Mouse (Mus musculus) myocyte (in vitro differentiated cells): ENCODE measurements around the gene Uqcc3.

Experiments used
- POLR2A ChIP-seq: IDR thresholded peaks from one replicate; pipeline ENCODE4 v1.6.1; 2011; ENCODE audit warnings: low read depth, mild to moderate bottlenecking, control low read depth, moderate library complexity; ENCODE audit not compliant: insufficient read length
- POLR2AphosphoS2 ChIP-seq: IDR thresholded peaks from one replicate; pipeline ENCODE4 v1.6.1; 2011; ENCODE audit warnings: low read depth, control low read depth; ENCODE audit not compliant: insufficient read length

GRCm38 (mm10) chr19:8857689-8858088 lies 23.0 kb downstream of the Uqcc3 start:
- TF ChIP-seq POLR2A (no peak), POLR2AphosphoS2 (no peak)
